Mouse (Mus musculus): ENCODE data around the gene Dock3. TPM values are rescaled to one million over a fixed set of nuclear protein-coding genes. Genes with fewer than 3 reads are reported as not detected.
A peak's percentile ranks its signal among the peaks of the same experiment; 100 is the strongest.

Gene Dock3
- polyA plus RNA-seq, 1 experiment from 2014 or later: 14.6 TPM

- peaks cover 46% of the 10 kb centered on the region for H3K4me1 ChIP-seq
- H3K27me3 ChIP-seq (replicated peaks): no peaks in the 10 kb centered on the region
- no peak overlapping the region for H3K4me3 ChIP-seq
- H3K4me2 ChIP-seq (replicated peaks): peak overlapping the region; percentile 96
- H3K36me3 ChIP-seq: peaks cover 63% of the 10 kb centered on the region
- 62% methylated on average over 4 of the region's 4 CpGs for WGBS
- no peaks in the 10 kb centered on the region for H3K9me3 ChIP-seq
- no peak for ATAC-seq (ENCODE audit: low FRiP score, low read depth)
- H3K27ac ChIP-seq: no peak overlapping the region
- H3K9ac ChIP-seq: no peak overlapping the region
These were observed 349.5 kb downstream of the Dock3 start for GRCm38 (mm10) chr9:106882176-106882575.

DNA sequence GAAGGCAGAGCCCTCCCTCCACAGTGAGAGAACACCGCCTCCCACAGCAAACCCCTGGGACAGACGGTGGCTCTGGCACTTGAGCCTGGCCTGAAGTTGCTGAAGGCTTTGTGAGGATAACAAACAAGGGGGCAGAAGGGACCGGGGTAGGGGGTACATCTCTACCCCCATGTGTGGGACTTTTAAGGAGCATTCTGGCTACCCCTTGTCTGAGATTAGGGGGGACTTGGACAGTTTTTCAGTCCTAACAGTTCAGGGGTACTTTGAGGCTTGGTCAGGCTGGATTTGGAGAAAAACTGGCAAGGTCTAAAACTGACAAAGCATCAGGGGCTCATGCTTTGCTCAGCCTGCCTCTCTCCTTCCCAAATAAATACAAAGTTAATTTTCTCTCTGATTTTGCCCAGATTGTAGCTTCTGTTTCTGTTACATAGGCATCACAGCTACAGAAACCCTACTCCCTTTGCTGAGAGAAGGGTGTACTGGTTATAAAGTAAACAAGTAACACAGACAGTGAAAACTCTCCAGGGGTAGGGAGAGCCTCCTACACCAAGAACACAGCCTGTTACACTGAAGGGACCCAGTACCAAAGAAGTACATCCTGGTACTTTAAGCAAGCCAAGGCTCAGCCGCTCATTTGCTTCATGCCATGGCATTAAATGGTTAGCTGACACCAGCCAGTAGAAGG lies 350.5 kb downstream of the Dock3 start:
- H3K9ac ChIP-seq: no peak overlapping the region

GRCm38 (mm10) chr9:106879471-106879870 lies 352.2 kb downstream of the Dock3 start:
- Histone ChIP-seq H3K4me3 (no peak overlapping the region), H3K4me1 (peaks cover 30% of the 10 kb centered on the region), H3K9me3 (no peaks in the 10 kb centered on the region), H3K9ac (no peak overlapping the region), H3K27ac (no peak overlapping the region), H3K27me3 (replicated peaks) (no peaks in the 10 kb centered on the region), H3K4me2 (replicated peaks) (no peak overlapping the region), H3K36me3 (peaks cover 76% of the 10 kb centered on the region)
- ATAC-seq (ENCODE audit: low FRiP score, low read depth): no peak
- 70% methylated on average over 4 of the region's 4 CpGs for WGBS

More for the DNA sequence above, 350.5 kb downstream of the Dock3 start:
- H3K36me3 ChIP-seq: peaks cover 70% of the 10 kb centered on the region
- no peak for ATAC-seq (ENCODE audit: low FRiP score, low read depth)
- peaks cover 46% of the 10 kb centered on the region for H3K4me1 ChIP-seq
- no peaks in the 10 kb centered on the region for H3K9me3 ChIP-seq
- H3K4me2 ChIP-seq (replicated peaks): 0 out of 2 replicates have a peak overlapping the region, but pooled peaks have one; percentile 7
- no peak overlapping the region for H3K27ac ChIP-seq
- H3K4me3 ChIP-seq: no peak overlapping the region
- no peaks in the 10 kb centered on the region for H3K27me3 ChIP-seq (replicated peaks)
- 68% methylated on average over 4 of the region's 4 CpGs for WGBS

DNA sequence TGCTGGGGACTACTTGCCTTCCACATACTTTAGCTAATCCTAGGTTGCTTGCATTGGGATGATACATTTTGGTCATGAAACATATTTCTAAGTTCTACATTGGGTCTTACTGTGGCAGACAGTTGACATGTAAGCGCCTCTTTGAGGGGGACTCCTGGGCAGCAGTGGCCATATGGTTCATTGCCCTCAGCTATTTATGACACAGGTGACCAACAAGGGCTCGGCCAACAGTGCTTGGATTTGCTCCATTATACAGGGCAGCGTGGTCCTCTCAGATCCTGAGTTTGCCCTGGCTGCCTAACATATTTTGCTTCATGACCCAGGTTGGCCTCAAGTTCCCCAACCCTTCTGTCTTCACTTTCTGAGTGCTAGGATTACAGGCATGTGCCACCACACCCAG lies 355.0 kb downstream of the Dock3 start:
- Histone ChIP-seq H3K36me3 (peaks cover 69% of the 10 kb centered on the region), H3K4me2 (replicated peaks) (no peak overlapping the region), H3K27ac (no peak overlapping the region), H3K4me1 (peaks cover 3% of the 10 kb centered on the region; the same call in 1 of the 2 replicates), H3K9me3 (no peaks in the 10 kb centered on the region), H3K9ac (no peak overlapping the region), H3K4me3 (no peak overlapping the region), H3K27me3 (replicated peaks) (no peaks in the 10 kb centered on the region)
- no peak for ATAC-seq (ENCODE audit: low FRiP score, low read depth)
- 83% methylated on average over 3 of the region's 3 CpGs for WGBS

- WGBS: 87% methylated on average over 5 of the region's 5 CpGs
- ATAC-seq (ENCODE audit: low FRiP score, low read depth): no peak
- Histone ChIP-seq H3K4me3 (no peak overlapping the region), H3K9ac (no peak overlapping the region), H3K27ac (no peak overlapping the region), H3K27me3 (replicated peaks) (no peaks in the 10 kb centered on the region), H3K4me1 (no peaks in the 10 kb centered on the region), H3K36me3 (peaks cover 60% of the 10 kb centered on the region), H3K4me2 (replicated peaks) (no peak overlapping the region), H3K9me3 (no peaks in the 10 kb centered on the region)
These were observed 357.5 kb downstream of the Dock3 start for GRCm38 (mm10) chr9:106874216-106874615.

DNA sequence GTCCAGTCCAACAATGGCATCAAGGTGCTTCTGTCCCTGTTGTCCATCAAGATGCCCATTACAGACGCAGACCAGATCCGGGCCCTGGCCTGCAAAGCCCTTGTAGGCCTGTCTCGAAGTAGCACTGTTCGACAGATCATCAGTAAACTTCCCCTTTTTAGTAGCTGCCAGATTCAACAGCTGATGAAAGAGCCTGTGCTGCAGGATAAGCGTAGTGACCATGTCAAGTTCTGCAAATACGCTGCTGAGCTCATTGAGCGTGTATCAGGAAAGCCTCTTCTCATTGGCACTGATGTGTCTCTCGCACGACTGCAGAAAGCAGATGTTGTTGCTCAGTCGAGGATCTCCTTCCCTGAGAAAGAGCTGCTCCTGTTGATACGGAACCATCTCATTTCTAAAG lies 373.7 kb downstream of the Dock3 start:
- H3K9ac ChIP-seq: no peak overlapping the region
- H3K4me1 ChIP-seq: no peaks in the 10 kb centered on the region
- H3K27ac ChIP-seq: no peak overlapping the region
- H3K4me3 ChIP-seq: no peak overlapping the region
- no peaks in the 10 kb centered on the region for H3K9me3 ChIP-seq
- H3K36me3 ChIP-seq: peaks cover 67% of the 10 kb centered on the region
- no peaks in the 10 kb centered on the region for H3K27me3 ChIP-seq (replicated peaks)
- no peak overlapping the region for H3K4me2 ChIP-seq (replicated peaks)
- ATAC-seq (ENCODE audit: low FRiP score, low read depth): no peak
- 93% methylated on average over 11 of the region's 11 CpGs for WGBS

DNA sequence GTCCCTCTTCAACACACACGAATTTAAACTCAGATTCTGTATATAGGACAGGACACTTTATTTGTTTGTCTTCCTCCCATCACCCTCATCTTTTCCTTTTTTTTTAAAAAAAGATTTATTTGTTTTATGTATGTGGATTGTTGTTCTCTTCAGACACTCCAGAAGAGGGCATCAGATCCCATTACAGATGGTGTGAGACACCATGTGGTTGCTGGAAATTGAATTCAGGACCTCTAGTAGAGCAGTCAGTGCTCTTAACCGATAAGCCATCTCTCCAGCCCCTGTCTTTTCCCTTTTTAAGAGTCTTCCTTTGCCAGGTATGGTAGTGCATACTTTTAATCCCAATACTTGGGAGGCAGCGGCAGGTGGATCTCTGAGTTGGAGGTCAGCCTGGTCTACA lies 375.0 kb downstream of the Dock3 start:
- Histone ChIP-seq H3K4me3 (no peak overlapping the region), H3K4me1 (no peaks in the 10 kb centered on the region), H3K9ac (no peak overlapping the region), H3K4me2 (replicated peaks) (no peak overlapping the region), H3K9me3 (no peaks in the 10 kb centered on the region), H3K27ac (no peak overlapping the region), H3K27me3 (replicated peaks) (no peaks in the 10 kb centered on the region), H3K36me3 (peaks cover 68% of the 10 kb centered on the region)
- ATAC-seq (ENCODE audit: low FRiP score, low read depth): no peak
- 89% methylated on average over 3 of the region's 3 CpGs for WGBS

Small RNA genes lying within 50 kb of the gene (microRNA-seq; reads per million reads assigned to microRNA genes)
- gene Gm22238: not detected

Other genes with a start within 250 kb of the Dock3 start
- 3.5 and 3.7 TPM in 2 replicates for gene Mapkapk3, start 58.0 kb upstream of the Dock3 start, polyA plus RNA-seq (2016; fragmentation: Nextera tagmentation; extraction: Ambion mirVana)
- 6.6 and 9.3 TPM in 2 replicates for gene Cish, start 64.1 kb upstream of the Dock3 start, polyA plus RNA-seq (2016; fragmentation: Nextera tagmentation; extraction: Ambion mirVana)
- gene Hemk1, start 106.4 kb upstream of the Dock3 start, polyA plus RNA-seq (2016; fragmentation: Nextera tagmentation; extraction: Ambion mirVana): 14.2 and 15.5 TPM in 2 replicates
- 4.1 and 4.8 TPM in 2 replicates for gene 6430571L13Rik, start 108.7 kb upstream of the Dock3 start, polyA plus RNA-seq (2016; fragmentation: Nextera tagmentation; extraction: Ambion mirVana)
- gene Cacna2d2, start 167.7 kb upstream of the Dock3 start, polyA plus RNA-seq (2016; fragmentation: Nextera tagmentation; extraction: Ambion mirVana): 5.4 and 5.8 TPM in 2 replicates